Mouse (Mus musculus) MEL (cell line): ENCODE results near the gene Gm37240.

ENCODE experiments used
- CTCF ChIP-seq, 3 experiments: IDR thresholded peaks in 2 of 3; conservative IDR thresholded peaks in 1 of 3; 2 replicates each; pipeline ENCODE4 v1.5.1; 2011 to 2012; ENCODE audit warnings: low read length in 3 of 3, low read depth in 2 of 3, mild to moderate bottlenecking in 2 of 3, improper control_type of control experiment in 1 of 3, inconsistent platforms in 1 of 3, mixed read lengths in 1 of 3, moderate library complexity in 1 of 3; ENCODE audit not compliant: control insufficient read depth in 1 of 3, insufficient read depth in 1 of 3, poor library complexity in 1 of 3, severe bottlenecking in 1 of 3
- GABPA ChIP-seq: IDR thresholded peaks from 2 replicates; pipeline ENCODE4 v1.6.1; 2012; ENCODE audit warnings: low read depth, mild to moderate bottlenecking, inconsistent platforms, low read length, improper control_type of control experiment, moderate library complexity
- HCFC1 ChIP-seq: IDR thresholded peaks from 2 replicates; pipeline ENCODE4 v1.6.1; 2012; ENCODE audit warnings: low read depth, mild to moderate bottlenecking, inconsistent platforms, low read length, improper control_type of control experiment, moderate library complexity
- MYC ChIP-seq: IDR thresholded peaks from 2 replicates; pipeline ENCODE4 v1.6.1; 2011; ENCODE audit warnings: low read depth, mild to moderate bottlenecking, low read length, improper control_type of control experiment, moderate library complexity
- POLR2A ChIP-seq, 2 experiments: IDR thresholded peaks; 2 replicates each; pipeline ENCODE4 v1.6.1; 2011 to 2012; ENCODE audit warnings: low read length in 2 of 2, mild to moderate bottlenecking in 2 of 2, control low read depth in 1 of 2, improper control_type of control experiment in 1 of 2, low read depth in 1 of 2, moderate library complexity in 1 of 2; ENCODE audit not compliant: control insufficient read depth in 1 of 2, insufficient read depth in 1 of 2, poor library complexity in 1 of 2
- RAD21 ChIP-seq: IDR thresholded peaks from 2 replicates; pipeline ENCODE4 v1.6.1; 2011; ENCODE audit warnings: mild to moderate bottlenecking, low read depth, low read length, improper control_type of control experiment
- TBP ChIP-seq: IDR thresholded peaks from 2 replicates; pipeline ENCODE4 v1.8.0; 2011; ENCODE audit warnings: low read depth, low read length, improper control_type of control experiment
- TCF12 ChIP-seq: IDR thresholded peaks from 2 replicates; pipeline ENCODE4 v1.6.1; 2014; ENCODE audit warnings: low read depth, mild to moderate bottlenecking, inconsistent platforms, low read length, improper control_type of control experiment, moderate library complexity
- USF1 ChIP-seq: IDR thresholded peaks from 2 replicates; pipeline ENCODE4 v1.6.1; 2014; ENCODE audit warnings: low read depth, mild to moderate bottlenecking, inconsistent platforms, low read length, improper control_type of control experiment, moderate library complexity

DNA sequence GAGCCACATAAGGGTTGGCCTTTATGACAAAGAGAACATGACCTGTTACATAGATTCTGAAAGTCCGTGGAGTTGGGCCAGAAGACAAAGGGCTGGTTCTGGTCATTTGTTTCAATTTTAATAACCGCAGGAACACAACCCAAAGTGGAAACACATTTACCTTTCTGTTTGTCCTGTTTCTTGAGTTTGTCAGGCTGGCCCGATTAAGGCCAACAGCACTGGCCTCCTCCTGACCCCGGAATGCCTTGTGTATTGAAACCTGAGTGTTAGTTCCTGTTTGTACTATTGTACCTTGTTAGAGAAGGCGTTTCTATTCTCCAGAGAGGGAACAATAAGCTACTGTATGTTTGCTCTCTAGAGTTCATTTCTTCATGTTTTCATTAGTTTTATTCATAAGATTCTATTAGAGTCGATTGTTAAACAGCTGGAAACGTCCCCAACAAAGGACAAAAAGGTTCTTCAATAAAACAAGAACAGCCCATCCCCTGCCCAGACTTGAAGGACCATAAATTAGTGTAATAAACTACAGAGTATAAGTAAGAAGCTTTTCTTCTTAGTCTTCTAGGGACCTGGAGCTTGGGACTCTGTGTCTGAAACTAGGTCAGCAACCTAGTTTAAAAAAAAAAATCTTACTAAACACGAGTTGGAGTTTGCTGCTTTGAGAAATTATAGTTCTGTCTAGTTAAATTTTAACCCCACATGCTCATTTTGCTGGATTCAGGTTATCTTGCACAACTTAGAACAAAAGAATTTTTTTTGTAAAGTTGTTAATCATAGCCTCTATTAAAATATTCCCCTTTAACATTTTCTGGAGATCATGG is 1112.9 kb downstream of the Gm37240 start:
- no peak for TF ChIP-seq POLR2A (IDR thresholded peaks at IDR 0.05; ENCODE audit: control insufficient read depth in 1 of 2, insufficient read depth in 1 of 2, low read depth in 1 of 2, low read length in 2 of 2, poor library complexity in 1 of 2)
- no peak for TF ChIP-seq CTCF (IDR thresholded peaks at IDR 0.05 in 2 of 3, conservative IDR thresholded peaks at IDR 0.05 in 1 of 3; ENCODE audit: control insufficient read depth in 1 of 3, insufficient read depth in 1 of 3, low read depth in 2 of 3, low read length in 3 of 3, poor library complexity in 1 of 3, severe bottlenecking in 1 of 3)
- no peak for TF ChIP-seq RAD21
- TF ChIP-seq HCFC1 = no peak
- no peak for TF ChIP-seq TCF12
- TF ChIP-seq TBP = no peak
- no peak for TF ChIP-seq GABPA
- no peak for TF ChIP-seq MYC
- no peak for TF ChIP-seq USF1
